8 mouse cellular contexts compared by ENCODE assay signal in genomic region chr17:7169627-7170303, GRCm38 (mm10). TPM values are rescaled to one million over a fixed set of nuclear protein-coding genes. Genes with fewer than 3 reads are reported as not detected.
DNase-seq lines count a peak whose midpoint lies in the region; ATAC-seq and TF ChIP-seq lines count a peak whose summit lies in the region.

Gene Rps6ka2, plus strand, starts transcription at chr17:7170115.

- WGBS in cerebellum, adult 2 months = under 1% methylated on average over 56 of the region's 56 CpGs
- WGBS in forebrain, postnatal 0 days = 2% methylated on average over 56 of the region's 56 CpGs
- WGBS in lung, embryonic 15.5 days = under 1% methylated on average over 42 of the region's 56 CpGs

- DNase-seq in MEL (ENCODE audit: low read depth, low spot score) = peak; percentile 98
- DNase-seq in cerebellum, adult 2 months = peak; percentile 96 to 98
- DNase-seq in forebrain, postnatal 0 days = peak; percentile 98
- DNase-seq in heart, postnatal 4 days = peak; percentile 96
- peak; percentile 93 to 97 for DNase-seq in layer of hippocampus, adult 8-10 months (ENCODE audit: low spot score in 2 of 2)
- peak; percentile 97 for DNase-seq in ovary, adult 18-20 months (ENCODE audit: low spot score)
- DNase-seq in thymus, postnatal 0 days (ENCODE audit: low spot score) = peak; percentile 97

- H3K4me1 ChIP-seq in MEL (ENCODE audit: control insufficient read depth in 1 of 2, insufficient read depth in 2 of 2, low read length in 2 of 2) = peaks cover 21 to 27% of the 10 kb centered on the region in 2 experiments
- 0 out of 2 replicates have a peak, but pooled peaks cover 2% of the 10 kb centered on the region for H3K4me1 ChIP-seq in cerebellum, adult 2 months (ENCODE audit: control insufficient read depth, insufficient read depth, low read length)
- H3K4me1 ChIP-seq in forebrain, postnatal 0 days (ENCODE audit: insufficient read depth) = peaks cover 11% of the 10 kb centered on the region
- peaks cover 22% of the 10 kb centered on the region for H3K4me1 ChIP-seq in lung, embryonic 15.5 days

- no peak for TF ChIP-seq EP300 in MEL (IDR thresholded peaks at IDR 0.05; ENCODE audit: low read depth in 1 of 2, low read length in 2 of 2)

- H3K9ac ChIP-seq in MEL (ENCODE audit: control insufficient read depth, low read depth, low read length, poor library complexity, severe bottlenecking) = peak within 1 kb of the TSS; percentile 62
- peak within 1 kb of the TSS; percentile 82 for H3K9ac ChIP-seq in forebrain, postnatal 0 days
- peak within 1 kb of the TSS; percentile 69 for H3K9ac ChIP-seq in lung, embryonic 15.5 days

- H3K27ac ChIP-seq in MEL (ENCODE audit: control insufficient read depth, low read depth, low read length) = peak within 1 kb of the TSS; percentile 14
- peak within 1 kb of the TSS; percentile 14; the same call in 1 of the 2 replicates for H3K27ac ChIP-seq in cerebellum, adult 2 months (ENCODE audit: insufficient read depth, low read length)
- H3K27ac ChIP-seq in forebrain, postnatal 0 days (ENCODE audit: low read depth, low read length) = peak within 1 kb of the TSS; percentile 79
- peak within 1 kb of the TSS; percentile 91 for H3K27ac ChIP-seq in lung, embryonic 15.5 days

- H3K4me2 ChIP-seq in forebrain, postnatal 0 days (ENCODE audit: low read depth) = peak within 1 kb of the TSS; percentile 81
- peak within 1 kb of the TSS; percentile 91 for H3K4me2 ChIP-seq in lung, embryonic 15.5 days

- TF ChIP-seq CTCF in MEL (IDR thresholded peaks at IDR 0.05 in 2 of 3, conservative IDR thresholded peaks at IDR 0.05 in 1 of 3; ENCODE audit: control insufficient read depth in 1 of 3, insufficient read depth in 1 of 3, low read depth in 2 of 3, low read length in 3 of 3, poor library complexity in 1 of 3, severe bottlenecking in 1 of 3) = no peak
- TF ChIP-seq CTCF in cerebellum, adult 2 months (IDR thresholded peaks at IDR 0.05; ENCODE audit: borderline replicate concordance, insufficient read depth, low read depth, low read length) = no peak
- TF ChIP-seq CTCF in forebrain, postnatal 0 days (IDR thresholded peaks at IDR 0.05; ENCODE audit: low read depth) = no peak

- peaks cover 0 to 26% of the 10 kb centered on the region in 2 experiments; a peak in 2 of 4 replicates for H3K36me3 ChIP-seq in MEL (ENCODE audit: control insufficient read depth in 1 of 2, insufficient read depth in 2 of 2, low read length in 2 of 2)
- no peaks in the 10 kb centered on the region for H3K36me3 ChIP-seq in forebrain, postnatal 0 days (ENCODE audit: insufficient read depth)
- no peaks in the 10 kb centered on the region for H3K36me3 ChIP-seq in lung, embryonic 15.5 days

- peak; percentile 29 to 88; a peak in 3 of 4 replicates for TF ChIP-seq POLR2A in MEL (IDR thresholded peaks at IDR 0.05; ENCODE audit: control insufficient read depth in 1 of 2, insufficient read depth in 1 of 2, low read depth in 1 of 2, low read length in 2 of 2, poor library complexity in 1 of 2)
- peak; percentile 76; the same call in 1 of the 2 replicates for TF ChIP-seq POLR2A in cerebellum, adult 2 months (IDR thresholded peaks at IDR 0.05; ENCODE audit: borderline replicate concordance, insufficient read depth, low read length)

- peak within 1 kb of the TSS; percentile 79 to 89 for H3K4me3 ChIP-seq in MEL (ENCODE audit: control insufficient read depth in 1 of 2, insufficient read depth in 1 of 2, low read depth in 2 of 2, low read length in 2 of 2)
- H3K4me3 ChIP-seq in cerebellum, adult 2 months (replicated peaks; ENCODE audit: insufficient read depth, low read depth, low read length) = peak within 1 kb of the TSS; percentile 69
- peak within 1 kb of the TSS; percentile 81 for H3K4me3 ChIP-seq in forebrain, postnatal 0 days (ENCODE audit: low read depth, low read length)
- H3K4me3 ChIP-seq in lung, embryonic 15.5 days = peak within 1 kb of the TSS; percentile 81

- TF ChIP-seq RAD21 in MEL (IDR thresholded peaks at IDR 0.05; ENCODE audit: low read depth, low read length) = no peak

- peak; percentile 99 for ATAC-seq in forebrain, postnatal 0 days
- ATAC-seq in lung, embryonic 15.5 days (ENCODE audit: borderline replicate concordance, extremely low read depth, low FRiP score, low TSS enrichment) = peak; percentile 100

- H3K9me3 ChIP-seq in MEL (replicated peaks; ENCODE audit: insufficient read depth, low read length) = no peaks in the 10 kb centered on the region
- no peaks in the 10 kb centered on the region for H3K9me3 ChIP-seq in forebrain, postnatal 0 days (ENCODE audit: low read length)
- H3K9me3 ChIP-seq in lung, embryonic 15.5 days = no peaks in the 10 kb centered on the region

- 0 out of 2 replicates have a peak, but pooled peaks cover 3% of the 10 kb centered on the region for H3K79me2 ChIP-seq in MEL (ENCODE audit: control insufficient read depth, insufficient read depth, low read length, poor library complexity)

- no peaks in the 10 kb centered on the region; a peak in 1 of 4 replicates for H3K27me3 ChIP-seq in MEL (ENCODE audit: control insufficient read depth in 1 of 2, insufficient read depth in 2 of 2, low read length in 2 of 2)
- H3K27me3 ChIP-seq in cerebellum, adult 2 months (ENCODE audit: control insufficient read depth, insufficient read depth, low read length) = no peaks in the 10 kb centered on the region
- H3K27me3 ChIP-seq in forebrain, postnatal 0 days (ENCODE audit: insufficient read depth, low read length) = no peaks in the 10 kb centered on the region
- no peaks in the 10 kb centered on the region for H3K27me3 ChIP-seq in lung, embryonic 15.5 days

TF ChIP-seq in MEL, 35 proteins besides CTCF, POLR2A, EP300 and RAD21:
- TF ChIP-seq BHLHE40 (IDR thresholded peaks at IDR 0.05; ENCODE audit: borderline replicate concordance, low read depth, low read length) (no peak), HCFC1 (IDR thresholded peaks at IDR 0.05; ENCODE audit: low read depth, low read length) (0 out of 2 replicates have a peak, but pooled peaks have one; percentile 23), RCOR1 (IDR thresholded peaks at IDR 0.05; ENCODE audit: low read depth, low read length) (no peak), TCF12 (IDR thresholded peaks at IDR 0.05; ENCODE audit: low read depth, low read length) (0 out of 2 replicates have a peak, but pooled peaks have one; percentile 3), ZMIZ1 (IDR thresholded peaks at IDR 0.05; ENCODE audit: low read depth, low read length) (peak; percentile 69; the same call in 1 of the 2 replicates), ETS1 (IDR thresholded peaks at IDR 0.05; ENCODE audit: low read depth, low read length) (no peak), SIN3A (IDR thresholded peaks at IDR 0.05; ENCODE audit: low read length) (peak; percentile 79), MYC (IDR thresholded peaks at IDR 0.05; ENCODE audit: low read depth, low read length) (peak; percentile 49; the same call in 1 of the 2 replicates), MAX (IDR thresholded peaks at IDR 0.05; ENCODE audit: low read length) (no peak; the same call in 1 of the 2 replicates), NELFE (IDR thresholded peaks at IDR 0.05; ENCODE audit: low read depth, low read length) (peak; percentile 66), SMC3 (IDR thresholded peaks at IDR 0.05; ENCODE audit: low read depth, low read length) (no peak), MXI1 (IDR thresholded peaks at IDR 0.05; ENCODE audit: low read depth, low read length) (peak; percentile 82), USF2 (IDR thresholded peaks at IDR 0.05; ENCODE audit: borderline replicate concordance in 1 of 2, insufficient read depth in 1 of 2, low read depth in 1 of 2, low read length in 2 of 2) (no peak), POLR2AphosphoS2 (IDR thresholded peaks at IDR 0.05; ENCODE audit: low read length) (peak; percentile 59; the same call in 1 of the 2 replicates), ZNF384 (IDR thresholded peaks at IDR 0.05; ENCODE audit: low read depth, low read length) (no peak), TBP (IDR thresholded peaks at IDR 0.05; ENCODE audit: low read depth, low read length) (peak; percentile 48; the same call in 1 of the 2 replicates), USF1 (IDR thresholded peaks at IDR 0.05; ENCODE audit: low read depth, low read length) (no peak)

RNA-seq across cellular contexts. Expression of gene Rps6ka2, which starts in this region (rescaled TPM):
- total RNA-seq in MEL (2012; rRNA removed) = 5.2 and 6.0 TPM in 2 replicates
- polyA plus RNA-seq in MEL (2012; ENCODE audit: insufficient read depth in 1 of 2, insufficient read length in 2 of 2, low read depth in 1 of 2, low replicate concordance in 2 of 2, missing spikeins in 1 of 2) = 10 to 100 TPM in 1 of 2 experiments, not detected in 1; 11.2 TPM
- 20.6 and 23.4 TPM in 2 replicates for polyA plus RNA-seq in cerebellum, adult 2 months (2012; rRNA removed)
- 28.2 and 40.7 TPM in 2 replicates for total RNA-seq in forebrain, postnatal 0 days (2014; rRNA removed)
- polyA plus RNA-seq in forebrain, postnatal 0 days (2015; fragmentation: Nextera tagmentation; extraction: Ambion mirVana) = 12.0 and 16.8 TPM in 2 replicates
- total RNA-seq in heart, postnatal 4 days (2021) = 10 to 100 TPM; 26.2 to 31.1 TPM
- total RNA-seq in layer of hippocampus, adult 8-10 months (2022) = 10 to 100 TPM; 32.1 to 43.0 (median 37.4) TPM
- 11.3 and 12.9 TPM in 2 replicates for polyA plus RNA-seq in lung, embryonic 15.5 days (2015; fragmentation: Nextera tagmentation; extraction: Ambion mirVana)
- polyA plus RNA-seq in thymus, postnatal 0 days (2015; fragmentation: Nextera tagmentation; extraction: Ambion mirVana) = 1.5 and 2.1 TPM in 2 replicates

Comparison
In these comparisons a context has a peak if more than half of its experiments do, and no peak if none do; other contexts are left out.
1. Peak in every context shown above with its lines: DNase-seq, ATAC-seq, H3K4me3 ChIP-seq and H3K27ac ChIP-seq.
2. H3K27ac ChIP-seq: peak in every context shown above with its lines; median percentile 91 in lung, embryonic 15.5 days; 79 in forebrain, postnatal 0 days; 14 in MEL; 14 in cerebellum, adult 2 months.